Mouse (Mus musculus): ENCODE data around the gene Fbxw18.
A peak's percentile ranks its signal among the peaks of the same experiment; 100 is the strongest.
"Not testable (repeated sequence)": the region's sequence is repeated elsewhere in the genome, so short reads cannot be mapped to it uniquely, and the experiment has no call there.

Gene Fbxw18

GRCm38 (mm10) chr9:109702600-109702999 is at the start of gene Fbxw18:
Gene Fbxw18 (minus strand): TSS chr9:109702700.
- not testable (repeated sequence) for DNase-seq (ENCODE audit: low spot score in 2 of 2)

- not testable (repeated sequence) for DNase-seq (ENCODE audit: low spot score in 2 of 2)
These were observed 43.5 kb upstream of the Fbxw18 start, which contains the start of gene Fbxw26 for GRCm38 (mm10) chr9:109745989-109746388. Gene Fbxw26 (minus strand): TSS chr9:109746089.

- DNase-seq (ENCODE audit: low spot score in 2 of 2) = peak; percentile 30 to 63
These were observed 17.2 kb downstream of the Fbxw18 start for GRCm38 (mm10) chr9:109685299-109685698.

GRCm38 (mm10) chr9:109664552-109664951 is 37.9 kb downstream of the Fbxw18 start, which contains the start of gene Fbxw25:
Gene Fbxw25 (minus strand): TSS chr9:109664652.
- not testable (repeated sequence) for DNase-seq (ENCODE audit: low spot score in 2 of 2)
